Mouse (Mus musculus) spleen, adult 12 weeks (tissue): ENCODE measurements around the gene C2cd5.
"Not testable (repeated sequence)": the region's sequence is repeated elsewhere in the genome, so short reads cannot be mapped to it uniquely, and the experiment has no call there.

Experiments
- DNase-seq: peaks from one replicate; pipeline ENCODE4 v3.0.0; 2022; ENCODE audit warnings: low spot score

The C2cd5 gene

DNA sequence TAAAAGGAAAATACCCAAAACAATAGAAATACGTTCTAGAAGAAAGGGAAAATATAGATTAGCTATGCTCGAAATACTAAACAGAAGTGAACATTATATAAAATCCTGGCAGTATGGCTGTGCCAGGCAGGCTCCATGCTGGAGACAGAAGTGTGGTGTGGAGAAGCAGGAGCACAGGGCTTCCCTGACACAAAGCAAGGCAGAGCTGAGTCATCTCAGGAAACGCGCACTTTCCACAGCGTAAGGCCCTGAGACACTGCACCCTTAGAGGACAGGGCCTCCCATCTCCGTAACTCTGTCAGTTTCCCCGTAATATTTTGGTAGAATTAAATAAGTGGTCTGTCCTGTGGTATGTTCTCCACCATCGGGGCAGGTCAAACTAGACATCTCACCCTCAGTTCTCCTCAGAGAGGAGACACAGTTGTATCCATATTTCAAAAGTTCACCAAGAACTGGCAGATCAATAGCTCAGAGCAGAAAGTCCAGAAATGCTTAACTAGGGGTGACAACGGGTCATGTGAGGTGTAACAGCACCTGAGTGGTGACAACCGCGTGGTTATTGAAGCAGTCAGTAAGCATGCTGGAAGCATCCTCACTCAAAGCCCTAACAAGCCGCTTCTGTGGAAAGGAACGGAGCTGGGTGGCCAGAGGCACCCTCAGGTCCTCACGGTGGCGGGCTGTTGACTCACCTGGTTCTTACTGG, 87.3 kb downstream of the C2cd5 start:
- DNase-seq: no peak

DNA sequence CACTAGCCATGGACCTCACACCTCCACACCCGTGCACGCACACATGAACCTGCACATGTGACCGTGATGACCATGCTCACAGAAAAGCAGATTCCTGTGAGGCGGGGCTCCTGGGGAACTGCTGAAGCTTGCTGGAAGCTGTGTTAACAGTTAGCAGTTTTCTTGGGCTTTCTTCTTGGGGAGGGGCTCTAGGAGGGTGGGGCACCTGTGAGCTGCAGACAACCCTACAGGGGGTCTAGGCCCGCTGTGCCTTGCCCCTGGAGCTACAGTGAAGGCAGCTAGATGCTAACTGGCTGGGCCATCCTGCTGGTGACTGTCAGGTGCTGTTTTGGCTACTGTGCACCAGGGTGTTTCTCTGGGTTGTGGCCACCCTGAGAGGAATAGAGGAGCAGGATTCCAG, 91.1 kb downstream of the C2cd5 start:
- DNase-seq: no peak

DNA sequence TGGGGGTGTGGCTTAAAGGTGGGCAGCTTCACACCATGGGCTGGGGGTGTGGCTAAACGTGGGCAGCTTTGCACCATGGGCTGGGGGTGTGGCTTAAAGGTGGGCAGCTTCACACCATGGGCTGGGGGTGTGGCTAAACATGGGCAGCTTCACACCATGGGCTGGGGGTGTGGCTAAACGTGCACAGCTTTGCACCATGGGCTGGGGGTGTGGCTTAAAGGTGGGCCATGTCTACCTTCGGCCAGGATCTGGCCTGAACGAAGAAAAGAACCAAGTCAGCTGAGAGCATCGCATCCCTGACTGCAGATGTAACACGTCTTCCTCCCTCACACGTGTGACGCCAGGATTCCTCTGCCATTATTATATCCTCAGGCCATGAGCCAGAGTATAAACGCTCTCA, 94.7 kb downstream of the C2cd5 start:
- not testable (repeated sequence) for DNase-seq

DNA sequence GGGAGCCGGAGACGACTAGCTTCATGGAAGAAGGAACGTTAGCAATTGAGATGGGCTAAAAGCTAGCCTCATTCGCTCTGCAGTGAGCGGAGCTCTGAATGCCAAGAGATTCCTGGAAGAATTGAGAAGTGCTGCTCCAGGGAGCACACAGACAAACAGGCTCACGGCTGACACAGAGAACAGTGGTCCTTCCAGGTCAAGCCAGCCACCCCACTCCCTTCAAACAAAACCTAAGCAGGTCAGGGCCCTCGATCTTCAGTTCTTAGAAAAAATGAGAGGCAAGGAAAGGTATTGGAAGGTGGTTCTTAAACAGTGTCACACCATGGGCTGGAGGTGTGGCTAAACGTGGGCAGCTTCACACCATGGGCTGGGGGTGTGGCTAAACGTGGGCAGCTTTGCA, 95.1 kb downstream of the C2cd5 start:
- no peak for DNase-seq

DNA sequence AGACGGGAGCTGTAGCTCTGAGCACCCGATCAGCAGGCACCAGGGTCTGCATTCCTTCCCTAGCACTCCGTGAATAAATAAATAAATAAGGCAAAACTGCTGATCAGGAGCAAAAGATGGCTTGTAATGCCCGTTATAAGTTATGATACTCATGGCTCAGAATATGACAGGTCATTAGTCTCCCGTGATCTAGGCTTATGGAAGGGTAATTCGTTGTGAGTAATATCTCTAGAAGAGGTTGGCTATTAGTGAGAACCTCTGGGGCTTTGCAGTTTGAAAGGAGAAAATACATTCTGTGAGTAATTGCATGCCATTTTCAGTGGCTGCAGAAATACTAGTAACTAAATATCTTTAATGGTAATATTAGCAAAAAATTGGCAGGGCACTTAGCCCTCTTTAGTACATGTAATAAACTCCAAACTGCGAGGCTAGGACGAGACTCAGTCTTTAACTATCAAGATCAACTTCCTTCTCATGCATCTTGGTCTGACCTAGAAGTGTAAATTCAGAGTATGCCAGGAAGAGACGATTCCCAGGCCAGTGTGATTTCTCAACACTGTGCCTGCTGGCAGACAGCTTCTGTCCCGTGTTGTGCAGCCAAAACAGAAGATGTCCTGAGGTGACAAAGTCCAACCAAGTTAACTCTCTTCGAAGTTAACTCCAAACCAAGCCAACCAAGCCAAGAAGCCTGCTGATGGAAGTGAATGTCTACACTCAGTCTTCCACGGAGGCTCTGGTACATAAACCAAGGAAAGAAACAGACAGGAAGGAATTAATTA, 101.5 kb downstream of the C2cd5 start:
- no peak for DNase-seq

DNA sequence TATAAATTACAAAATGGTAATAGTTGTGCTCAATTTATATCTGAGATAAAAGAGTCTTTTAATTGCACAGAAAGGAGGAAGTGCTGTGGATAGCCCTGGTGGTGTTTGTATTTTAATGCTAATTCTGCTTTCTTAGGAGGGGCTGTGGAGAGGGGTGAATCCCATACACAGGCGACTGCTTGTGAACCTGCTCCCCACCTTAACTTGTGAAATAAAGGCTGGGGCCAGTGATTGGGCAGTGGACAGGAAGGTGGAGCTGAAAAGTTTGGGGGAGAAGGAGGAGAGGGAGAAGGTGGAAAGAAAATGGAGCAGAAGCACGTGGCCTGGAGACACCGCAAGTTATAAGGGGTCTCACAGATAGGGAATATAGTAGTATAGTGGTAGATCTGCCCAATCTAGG, 103.1 kb downstream of the C2cd5 start:
- no peak for DNase-seq

DNA sequence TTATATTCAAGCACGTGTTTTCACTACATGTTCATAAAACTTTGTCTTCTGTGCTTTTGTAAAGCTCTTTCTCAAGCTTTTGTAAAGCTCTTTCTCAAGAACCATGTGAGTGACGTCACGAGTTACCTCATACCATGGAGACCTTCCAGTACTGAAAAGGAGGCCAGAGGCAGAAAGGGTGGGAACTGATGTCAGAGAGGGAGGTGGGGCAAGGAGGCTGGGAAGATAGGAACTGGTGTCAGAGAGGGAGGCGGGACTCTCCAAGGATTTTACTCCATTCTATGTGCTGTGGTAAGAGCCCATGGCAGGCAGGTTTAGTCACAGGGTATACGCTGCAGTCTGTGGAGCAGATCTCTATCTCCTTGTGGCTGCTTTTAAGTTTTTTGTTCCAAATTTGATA, 104.4 kb downstream of the C2cd5 start:
- no peak for DNase-seq

DNA sequence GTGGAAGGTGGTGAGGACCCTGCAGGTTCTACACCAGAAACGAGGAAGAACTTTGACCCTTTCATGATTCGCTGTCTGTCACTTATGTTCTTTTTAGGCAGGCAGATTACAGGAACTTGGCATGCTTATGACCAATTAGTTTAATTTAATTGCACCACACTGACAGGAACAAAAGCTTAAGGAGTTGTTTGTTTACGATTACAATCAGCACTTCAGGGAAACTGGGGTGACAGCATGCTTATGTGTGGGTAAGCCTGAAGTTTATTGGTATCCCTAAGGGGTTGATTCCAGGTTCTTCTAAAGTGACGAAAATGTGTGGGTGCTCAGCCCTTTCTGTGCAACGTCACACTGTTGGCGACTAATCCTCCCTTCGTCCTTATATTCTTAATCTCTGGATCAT, 105.1 kb downstream of the C2cd5 start:
- no peak for DNase-seq

DNA sequence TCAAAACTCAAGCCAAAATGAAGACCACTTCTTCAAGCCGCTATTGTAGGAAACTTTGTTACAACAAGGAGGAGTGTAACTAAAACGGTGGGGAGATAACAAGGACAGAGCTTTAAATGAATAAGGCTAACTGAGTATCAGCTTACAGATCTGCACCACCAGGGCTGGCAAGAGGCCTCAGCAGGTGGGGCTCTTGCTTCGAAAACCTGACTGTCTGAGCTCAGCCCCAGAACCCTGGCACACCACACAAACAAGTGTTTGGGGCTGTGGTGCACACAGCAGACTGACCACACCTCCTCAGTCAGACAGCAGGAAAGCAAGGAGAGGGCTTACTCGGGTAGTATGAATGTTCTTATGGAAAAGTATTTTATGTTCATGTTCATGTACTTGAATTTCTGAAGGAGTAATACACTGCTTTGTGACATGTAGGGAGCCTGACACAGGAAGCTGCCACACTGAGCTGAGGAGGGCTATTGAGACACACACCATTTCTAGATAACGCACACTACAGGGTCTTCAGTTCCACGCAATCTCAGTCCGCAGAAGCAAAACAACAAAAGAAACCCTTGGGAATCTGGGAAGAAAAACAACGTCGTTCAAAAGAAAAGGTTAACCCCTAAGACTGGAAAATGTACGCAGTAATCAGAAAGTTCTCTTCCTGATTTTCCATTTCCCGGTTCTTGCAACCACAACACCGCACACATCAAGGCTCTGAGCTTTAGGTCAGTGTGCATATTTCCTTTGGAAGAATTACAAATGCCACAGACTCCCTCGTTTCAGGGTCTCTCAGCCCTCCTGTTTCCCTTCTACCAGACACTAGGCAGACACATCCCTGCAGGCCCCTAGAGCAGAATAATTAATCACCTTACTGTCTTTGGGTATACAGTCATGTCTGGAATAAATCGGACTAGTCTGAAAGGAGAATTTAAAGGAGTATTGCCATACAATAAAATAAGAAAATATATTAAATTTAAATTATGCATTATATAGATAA, 105.9 kb downstream of the C2cd5 start:
- no peak for DNase-seq

DNA sequence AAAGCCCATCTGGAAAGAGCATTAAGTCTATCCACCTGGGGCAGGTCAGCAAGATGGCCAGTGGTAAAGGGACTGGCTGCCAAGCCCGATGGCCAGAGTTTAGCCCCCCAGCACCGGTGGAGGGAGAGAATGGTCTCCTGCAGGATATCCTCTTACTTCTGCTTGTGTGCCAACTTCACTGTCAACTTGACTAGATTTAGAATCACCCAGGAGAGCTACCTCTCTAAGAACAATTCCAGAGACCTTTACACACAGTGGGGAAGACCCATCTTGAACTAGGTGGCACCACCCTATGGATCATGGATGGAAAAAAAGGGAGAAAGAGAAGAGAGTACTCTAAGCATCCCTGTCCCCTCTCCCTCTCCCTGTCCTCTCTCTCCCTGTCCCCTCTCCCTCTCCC, 107.0 kb downstream of the C2cd5 start:
- DNase-seq: no peak

DNA sequence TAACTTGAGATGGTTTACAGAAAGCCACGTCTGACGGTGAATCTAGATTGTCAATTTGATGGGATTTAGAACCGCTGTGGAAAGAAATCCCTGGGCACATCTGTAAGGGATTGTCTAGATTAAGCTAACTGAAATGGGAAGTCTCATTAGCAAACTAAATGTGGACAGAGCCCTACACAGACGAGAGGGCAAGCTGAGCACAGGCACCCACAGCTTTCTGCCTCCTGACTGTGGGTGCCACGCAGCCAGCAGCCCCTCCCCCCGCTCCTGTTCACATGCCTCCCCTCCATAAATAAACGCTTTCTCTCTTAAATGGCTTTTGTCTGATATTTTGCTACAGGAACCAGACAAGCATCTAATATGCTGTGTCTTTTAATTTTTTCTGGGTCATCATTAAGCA, 107.8 kb downstream of the C2cd5 start:
- no peak for DNase-seq

DNA sequence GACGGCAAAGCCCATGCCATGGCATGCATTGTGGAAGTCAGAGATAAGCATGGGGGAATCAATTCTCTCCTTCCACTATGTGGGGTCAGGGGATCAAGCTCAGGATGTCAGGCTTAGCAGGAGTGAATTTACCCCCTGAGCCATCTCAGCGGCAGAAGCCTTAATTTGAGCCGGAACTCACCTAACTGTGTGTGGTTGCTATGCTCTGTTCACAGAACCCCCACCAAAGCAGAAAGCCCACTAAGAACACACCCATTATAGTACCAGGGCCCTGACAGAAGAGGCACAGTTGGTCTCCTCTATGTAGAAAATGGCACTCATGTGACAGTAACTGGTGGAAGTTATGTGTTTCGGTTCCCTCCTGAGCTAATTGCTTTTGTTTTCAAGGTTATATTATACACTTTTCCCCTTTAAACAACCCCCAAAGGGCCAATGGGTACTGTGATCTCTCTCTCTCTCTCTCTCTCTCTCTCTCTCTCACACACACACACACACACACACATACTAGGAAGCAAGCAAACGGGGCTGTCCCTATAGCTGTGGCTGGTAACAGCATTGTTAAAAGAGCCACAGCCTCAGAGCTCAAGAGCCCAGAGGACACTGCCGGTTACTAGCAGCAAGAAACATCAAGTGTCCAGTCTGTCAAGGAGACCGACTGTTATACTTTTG, 108.4 kb downstream of the C2cd5 start:
- no peak for DNase-seq

DNA sequence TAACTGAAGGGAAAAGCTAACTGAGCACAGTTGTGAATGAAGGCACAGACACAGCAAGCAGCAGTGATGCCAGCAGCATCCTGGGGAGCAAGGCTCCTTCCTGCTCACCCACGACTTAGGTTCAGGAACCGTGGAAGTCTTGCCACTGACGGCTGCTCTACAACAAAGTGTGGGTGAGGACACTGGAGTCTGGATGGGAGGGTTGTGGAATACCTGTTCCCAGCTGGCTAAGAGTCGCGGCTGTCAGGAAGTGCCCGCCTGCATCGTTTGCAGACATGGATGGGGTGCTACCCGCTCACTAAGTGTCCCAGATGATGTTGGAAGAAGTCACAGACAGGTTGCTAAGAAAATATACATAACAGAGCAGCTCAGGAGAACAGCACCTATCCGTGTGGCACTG, 109.4 kb downstream of the C2cd5 start:
- no peak for DNase-seq

DNA sequence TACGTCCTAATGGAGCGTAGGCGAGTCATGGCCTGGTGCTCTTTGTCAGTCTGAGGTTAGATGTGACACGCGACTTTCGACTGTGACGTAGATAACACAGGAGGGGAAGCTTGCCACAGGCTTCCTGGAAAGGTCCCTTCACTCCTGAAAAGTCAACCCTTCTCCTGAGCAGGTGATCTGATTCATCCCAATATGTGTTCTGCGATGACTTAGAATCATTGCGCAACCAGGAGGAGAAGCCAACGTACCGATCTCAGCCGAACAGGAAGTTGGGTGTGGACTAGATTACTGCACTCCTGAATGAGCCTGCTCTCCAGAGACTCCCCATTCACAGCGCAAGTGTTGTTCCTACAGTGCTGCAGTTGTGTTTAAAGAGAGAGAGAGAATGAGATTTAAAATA, 110.4 kb downstream of the C2cd5 start:
- no peak for DNase-seq

DNA sequence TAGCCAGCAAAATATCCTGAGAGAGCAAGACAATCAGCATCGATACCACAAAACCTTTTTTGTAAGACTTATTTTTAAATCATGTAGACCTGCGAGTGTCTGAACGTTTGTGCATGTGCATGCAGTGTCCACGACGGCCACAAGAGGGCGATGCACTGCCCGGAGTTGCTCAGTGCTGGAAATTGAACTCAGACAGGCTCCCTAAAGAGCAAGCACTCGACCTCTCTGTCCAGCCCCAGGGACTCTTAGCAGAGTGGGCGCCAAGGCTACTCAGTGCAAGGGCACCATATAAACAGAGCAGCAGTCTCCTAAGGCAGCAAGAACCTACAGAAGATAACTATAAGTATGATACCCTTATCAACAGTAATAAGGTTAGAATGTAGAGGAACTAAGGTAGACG, 111.2 kb downstream of the C2cd5 start:
- DNase-seq: peak; percentile 43

DNA sequence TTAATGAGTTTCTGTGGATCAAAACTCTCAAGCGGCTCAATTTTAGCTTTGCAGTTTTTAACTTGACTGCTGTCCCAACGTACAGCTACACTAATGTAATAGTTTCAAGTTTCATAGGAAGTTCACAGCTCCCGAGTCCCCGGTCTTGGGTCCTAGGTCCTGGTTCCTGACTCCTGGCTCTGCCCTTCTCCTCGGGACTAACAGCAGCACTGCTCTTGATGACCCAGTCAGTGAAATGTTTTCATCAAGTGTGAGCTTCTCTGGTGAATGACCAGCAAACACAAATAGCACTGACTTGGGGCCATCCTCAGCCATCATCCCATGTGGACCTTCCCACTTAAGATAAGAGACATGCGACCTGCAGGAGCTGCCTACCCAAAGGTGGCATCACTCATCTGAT, 111.7 kb downstream of the C2cd5 start:
- no peak for DNase-seq

DNA sequence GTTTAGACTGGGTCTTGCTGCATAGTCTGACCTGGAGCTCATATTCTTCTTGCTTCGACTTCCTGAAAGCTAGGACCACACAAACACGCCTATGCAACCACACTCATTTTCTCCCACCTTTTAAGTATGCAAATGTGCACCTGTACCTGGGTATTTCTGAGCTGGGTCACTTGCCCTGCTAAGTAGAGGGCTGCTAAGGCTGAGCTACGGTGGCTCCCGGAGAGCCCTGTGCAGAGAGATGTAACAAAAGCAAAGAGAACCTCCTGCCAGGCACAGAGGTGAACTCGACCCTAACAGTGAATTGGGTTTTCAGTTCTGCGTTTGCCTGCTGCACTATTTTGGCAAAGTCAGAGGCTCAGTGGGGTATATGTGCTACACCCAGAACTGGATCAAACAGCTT, 112.3 kb downstream of the C2cd5 start:
- no peak for DNase-seq

DNA sequence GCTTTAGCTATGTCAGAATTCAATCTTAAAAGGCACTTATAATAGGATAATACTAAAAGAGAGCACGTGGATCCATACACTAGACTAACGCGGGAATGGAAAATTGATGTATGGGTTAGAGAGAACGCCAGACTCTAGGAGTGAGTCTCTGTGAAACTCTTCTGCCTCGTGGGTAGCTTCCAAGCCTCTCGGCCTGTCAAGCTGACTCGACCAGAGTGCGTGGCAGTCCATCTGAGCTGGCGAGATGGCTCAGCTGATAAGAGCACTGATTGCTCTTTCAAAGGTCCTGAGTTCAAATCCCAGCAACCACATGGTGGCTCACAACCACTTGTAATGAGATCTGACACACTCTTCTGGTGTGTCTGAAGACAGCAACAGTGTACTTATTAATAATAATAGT, 113.2 kb downstream of the C2cd5 start:
- DNase-seq: not testable (repeated sequence)

DNA sequence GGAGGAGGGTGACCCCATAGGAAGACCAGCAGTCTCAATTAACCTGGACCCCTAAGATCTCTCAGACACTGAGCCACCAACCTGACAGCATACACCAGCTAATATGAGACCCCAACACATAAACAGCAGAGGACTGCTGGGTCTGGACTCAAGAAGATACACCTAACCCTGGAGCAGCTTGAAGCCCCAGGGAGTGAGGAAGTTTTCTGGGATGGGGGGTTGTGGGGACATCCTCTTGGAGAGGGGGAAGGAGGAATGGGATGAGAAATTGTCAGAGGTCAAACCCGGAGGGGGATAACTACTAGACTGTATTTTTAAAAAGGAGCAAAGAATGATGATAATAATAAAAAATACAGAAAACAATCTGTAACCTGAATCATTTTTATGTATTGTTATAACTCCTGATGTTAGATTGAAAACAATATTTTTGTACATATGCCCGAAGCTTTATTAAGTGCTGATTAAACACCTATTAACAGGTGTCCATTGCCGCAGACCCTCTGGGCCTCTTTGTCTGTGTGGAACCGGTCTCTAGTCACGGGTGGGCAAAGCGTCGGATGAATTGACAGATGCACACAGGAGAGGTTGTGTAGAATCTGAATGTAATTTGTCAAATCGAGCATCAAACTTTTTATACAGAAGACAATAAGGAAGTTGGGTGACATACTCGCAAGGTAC, 114.2 kb downstream of the C2cd5 start:
- DNase-seq: not testable (repeated sequence)

DNA sequence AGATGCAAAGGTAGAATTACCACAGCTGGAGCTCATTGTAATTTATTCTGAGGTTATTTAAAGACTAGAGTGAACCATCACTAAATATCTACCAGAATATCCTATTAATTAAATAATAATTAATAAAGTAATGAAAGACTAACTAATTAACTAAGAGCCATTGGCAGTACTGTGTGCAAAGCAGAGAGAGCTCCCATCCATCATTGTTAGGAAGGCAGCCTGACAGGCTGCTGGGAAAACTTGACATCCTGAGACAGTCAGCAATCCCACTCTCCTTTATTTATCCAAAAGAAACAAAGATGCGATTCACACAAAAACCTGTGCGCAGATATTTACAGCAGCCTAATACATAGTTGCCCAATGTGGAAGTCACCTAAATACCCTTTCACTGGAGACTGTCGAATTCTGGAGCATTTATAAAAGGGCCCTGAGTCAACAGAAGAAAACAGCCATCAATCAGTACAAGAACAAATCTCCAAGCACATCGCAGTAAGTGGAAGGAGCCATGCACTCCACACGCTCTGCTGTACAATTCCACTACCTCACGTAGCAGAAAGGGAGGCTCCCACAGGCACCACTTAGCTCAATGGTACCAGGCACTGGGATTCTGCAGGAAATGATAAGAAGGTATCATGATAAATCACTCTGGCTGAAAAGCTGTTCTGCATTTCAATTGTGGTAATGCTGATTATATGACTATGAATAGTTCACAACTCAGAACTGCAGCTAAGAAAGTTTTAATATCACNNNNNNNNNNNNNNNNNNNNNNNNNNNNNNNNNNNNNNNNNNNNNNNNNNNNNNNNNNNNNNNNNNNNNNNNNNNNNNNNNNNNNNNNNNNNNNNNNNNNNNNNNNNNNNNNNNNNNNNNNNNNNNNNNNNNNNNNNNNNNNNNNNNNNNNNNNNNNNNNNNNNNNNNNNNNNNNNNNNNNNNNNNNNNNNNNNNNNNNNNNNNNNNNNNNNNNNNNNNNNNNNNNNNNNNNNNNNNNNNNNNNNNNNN, 120.0 kb downstream of the C2cd5 start:
- no peak for DNase-seq
